Mouse (Mus musculus): ENCODE data around the gene Parp4.

GRCm38 (mm10) chr14:56598759-56599158 lies 23.3 kb downstream of the Parp4 start:
- peak; percentile 92 for TF ChIP-seq CTCF (conservative IDR thresholded peaks at IDR 0.05; ENCODE audit: low read length)
- no peak for TF ChIP-seq NANOG (IDR thresholded peaks at IDR 0.05; ENCODE audit: borderline replicate concordance, low read length)
- no peak for TF ChIP-seq POU5F1 (IDR thresholded peaks at IDR 0.05; ENCODE audit: borderline replicate concordance, low read length)
